Mouse (Mus musculus): ENCODE results near the gene Mef2a. TPM values are rescaled to one million over a fixed set of nuclear protein-coding genes. Genes with fewer than 3 reads are reported as not detected.
"Not testable (repeated sequence)": the region's sequence is repeated elsewhere in the genome, so short reads cannot be mapped to it uniquely, and the experiment has no call there.

Gene Mef2a
- polyA plus RNA-seq, 1 experiment = 22.2 TPM

DNA sequence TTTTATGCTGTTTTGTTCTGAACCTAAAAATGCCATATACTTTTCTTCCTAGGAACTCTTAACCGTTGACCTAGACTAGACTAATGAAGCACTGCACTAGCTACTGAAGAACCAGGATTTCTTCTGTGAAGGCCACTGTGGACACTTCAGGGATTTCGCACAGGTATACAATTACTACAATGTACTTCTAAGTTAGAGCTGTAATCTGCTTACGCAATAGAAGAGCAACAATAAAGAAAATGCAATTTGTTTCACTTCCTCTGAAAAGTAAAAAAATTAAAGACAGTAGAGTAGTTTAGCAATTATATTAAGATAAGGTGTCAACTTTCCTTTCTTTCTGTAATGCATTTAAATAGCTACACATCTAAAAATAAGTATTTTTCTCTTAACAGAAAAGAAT, 65.6 kb downstream of the Mef2a start:
- Histone ChIP-seq H3K4me1 (ENCODE audit: control insufficient read depth, insufficient read depth, low read length) (no peaks in the 10 kb centered on the region), H3K4me3 (ENCODE audit: insufficient read depth, low read depth, low read length) (no peak overlapping the region), H3K27ac (ENCODE audit: insufficient read depth, low read depth, low read length) (no peak overlapping the region), H3K27me3 (replicated peaks; ENCODE audit: control insufficient read depth, insufficient read depth, low read length) (no peaks in the 10 kb centered on the region), H3K36me3 (ENCODE audit: control insufficient read depth, insufficient read depth, low read length) (no peaks in the 10 kb centered on the region)
- 93% methylated on average over 3 of the region's 3 CpGs for WGBS
- TF ChIP-seq POLR2A (IDR thresholded peaks at IDR 0.05; ENCODE audit: low read depth, low read length) = no peak
- no peak for TF ChIP-seq CTCF (conservative IDR thresholded peaks at IDR 0.05; ENCODE audit: insufficient read depth, insufficient read length, low read depth, low read length)
- no peak for DNase-seq

DNA sequence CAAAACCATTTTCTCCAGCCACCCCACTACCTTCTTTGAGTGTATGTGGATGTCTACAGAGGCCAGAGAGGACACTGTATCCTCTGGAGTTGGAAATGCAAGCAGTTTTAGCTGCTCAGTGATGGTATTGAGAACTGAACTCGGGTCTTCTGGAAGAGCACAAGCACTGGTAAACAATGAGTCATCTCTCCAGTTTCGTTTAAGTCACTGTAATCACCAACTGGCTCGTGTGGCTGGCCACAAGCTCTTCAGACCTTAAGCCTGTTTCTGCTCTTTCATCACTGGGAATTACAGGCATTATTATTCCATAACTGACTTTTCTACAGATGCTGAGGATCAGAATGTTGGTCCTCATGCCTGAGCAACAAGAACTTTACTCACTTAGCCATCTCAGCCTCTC, 67.7 kb downstream of the Mef2a start:
- H3K27ac ChIP-seq (ENCODE audit: insufficient read depth, low read depth, low read length) = no peak overlapping the region
- no peak for DNase-seq
- no peaks in the 10 kb centered on the region for H3K27me3 ChIP-seq (replicated peaks; ENCODE audit: control insufficient read depth, insufficient read depth, low read length)
- no peaks in the 10 kb centered on the region for H3K4me1 ChIP-seq (ENCODE audit: control insufficient read depth, insufficient read depth, low read length)
- H3K36me3 ChIP-seq (ENCODE audit: control insufficient read depth, insufficient read depth, low read length) = no peaks in the 10 kb centered on the region
- WGBS = 82% methylated on average over 3 of the region's 3 CpGs
- TF ChIP-seq POLR2A (IDR thresholded peaks at IDR 0.05; ENCODE audit: low read depth, low read length) (no peak), CTCF (conservative IDR thresholded peaks at IDR 0.05; ENCODE audit: insufficient read depth, insufficient read length, low read depth, low read length) (no peak)
- no peak overlapping the region for H3K4me3 ChIP-seq (ENCODE audit: insufficient read depth, low read depth, low read length)

DNA sequence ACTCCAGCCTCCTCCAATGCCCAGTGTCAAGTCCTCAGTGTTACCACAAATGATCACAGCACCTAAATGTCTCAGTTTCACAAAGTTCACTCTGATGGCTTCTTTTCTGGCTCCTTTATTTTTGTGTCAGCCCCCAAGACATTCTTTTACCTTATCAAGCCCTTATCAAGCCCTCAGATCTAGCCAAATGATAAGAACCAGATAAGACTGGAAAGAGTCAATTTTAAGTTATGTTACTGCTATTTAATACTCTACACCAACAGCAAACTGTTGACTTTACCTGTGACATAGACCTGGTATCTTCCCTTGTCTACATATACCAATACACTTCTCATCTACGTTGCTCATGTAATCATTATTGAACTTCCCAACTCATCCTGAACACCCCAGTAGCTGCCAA, 76.2 kb downstream of the Mef2a start:
- no peak overlapping the region for H3K4me3 ChIP-seq (ENCODE audit: insufficient read depth, low read depth, low read length)
- H3K36me3 ChIP-seq (ENCODE audit: control insufficient read depth, insufficient read depth, low read length) = 0 out of 2 replicates have a peak, but pooled peaks cover 2% of the 10 kb centered on the region
- no peaks in the 10 kb centered on the region for H3K4me1 ChIP-seq (ENCODE audit: control insufficient read depth, insufficient read depth, low read length)
- TF ChIP-seq CTCF (conservative IDR thresholded peaks at IDR 0.05; ENCODE audit: insufficient read depth, insufficient read length, low read depth, low read length) = no peak
- TF ChIP-seq POLR2A (IDR thresholded peaks at IDR 0.05; ENCODE audit: low read depth, low read length) = no peak
- WGBS = 76% methylated on average over 1 of the region's 1 CpGs
- no peaks in the 10 kb centered on the region for H3K27me3 ChIP-seq (replicated peaks; ENCODE audit: control insufficient read depth, insufficient read depth, low read length)
- no peak for DNase-seq
- H3K27ac ChIP-seq (ENCODE audit: insufficient read depth, low read depth, low read length) = no peak overlapping the region

DNA sequence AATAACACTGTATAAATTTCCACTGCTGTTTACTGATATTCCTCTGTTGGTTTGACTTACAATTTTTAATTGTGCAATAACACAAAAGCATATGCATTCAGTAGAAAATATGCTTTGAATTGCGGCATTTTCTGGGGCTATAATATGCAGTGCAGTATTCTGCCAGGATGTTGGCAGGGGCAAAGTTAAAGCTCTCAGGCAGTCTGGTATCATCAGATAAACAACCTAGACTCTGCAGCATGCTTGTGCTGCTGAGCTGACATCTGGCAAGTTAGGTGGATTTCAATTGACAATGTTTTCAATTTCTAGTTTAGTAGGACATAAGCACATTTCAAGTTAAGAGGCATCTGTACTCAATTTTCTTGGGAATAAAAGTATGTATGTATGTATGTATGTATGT, 81.3 kb downstream of the Mef2a start:
- H3K4me1 ChIP-seq (ENCODE audit: control insufficient read depth, insufficient read depth, low read length) = no peaks in the 10 kb centered on the region
- H3K27me3 ChIP-seq (replicated peaks; ENCODE audit: control insufficient read depth, insufficient read depth, low read length) = no peaks in the 10 kb centered on the region
- no peak overlapping the region for H3K4me3 ChIP-seq (ENCODE audit: insufficient read depth, low read depth, low read length)
- TF ChIP-seq CTCF (conservative IDR thresholded peaks at IDR 0.05; ENCODE audit: insufficient read depth, insufficient read length, low read depth, low read length) (no peak), POLR2A (IDR thresholded peaks at IDR 0.05; ENCODE audit: low read depth, low read length) (no peak)
- H3K27ac ChIP-seq (ENCODE audit: insufficient read depth, low read depth, low read length) = no peak overlapping the region
- H3K36me3 ChIP-seq (ENCODE audit: control insufficient read depth, insufficient read depth, low read length) = 0 out of 2 replicates have a peak, but pooled peaks cover 2% of the 10 kb centered on the region
- WGBS = 87% methylated on average over 1 of the region's 1 CpGs
- no peak for DNase-seq

DNA sequence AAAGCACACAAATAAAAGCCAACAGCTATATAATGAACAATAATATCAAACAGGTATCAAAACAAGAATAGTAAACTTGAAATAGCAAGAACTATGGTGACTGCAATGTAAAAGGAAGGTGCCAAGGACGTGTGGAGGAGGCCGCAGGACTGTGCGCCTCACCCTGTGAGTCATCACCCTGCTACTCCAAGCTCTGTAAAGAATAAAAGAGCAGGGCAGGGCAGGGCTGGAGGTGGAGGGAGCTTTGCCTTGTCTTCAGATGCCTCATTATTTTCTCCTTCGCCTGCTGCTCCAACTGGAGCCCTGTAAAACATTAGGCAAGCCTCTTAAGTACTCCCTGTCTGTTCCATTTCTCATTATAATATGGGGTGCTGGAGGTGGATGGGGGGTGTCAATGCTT, 85.2 kb downstream of the Mef2a start:
- Histone ChIP-seq H3K27ac (ENCODE audit: insufficient read depth, low read depth, low read length) (no peak overlapping the region), H3K4me1 (ENCODE audit: control insufficient read depth, insufficient read depth, low read length) (no peaks in the 10 kb centered on the region), H3K36me3 (ENCODE audit: control insufficient read depth, insufficient read depth, low read length) (no peaks in the 10 kb centered on the region), H3K4me3 (ENCODE audit: insufficient read depth, low read depth, low read length) (no peak overlapping the region), H3K27me3 (replicated peaks; ENCODE audit: control insufficient read depth, insufficient read depth, low read length) (no peaks in the 10 kb centered on the region)
- no peak for TF ChIP-seq POLR2A (IDR thresholded peaks at IDR 0.05; ENCODE audit: low read depth, low read length)
- TF ChIP-seq CTCF (conservative IDR thresholded peaks at IDR 0.05; ENCODE audit: insufficient read depth, insufficient read length, low read depth, low read length) = no peak
- DNase-seq = no peak
- 88% methylated on average over 4 of the region's 4 CpGs for WGBS

DNA sequence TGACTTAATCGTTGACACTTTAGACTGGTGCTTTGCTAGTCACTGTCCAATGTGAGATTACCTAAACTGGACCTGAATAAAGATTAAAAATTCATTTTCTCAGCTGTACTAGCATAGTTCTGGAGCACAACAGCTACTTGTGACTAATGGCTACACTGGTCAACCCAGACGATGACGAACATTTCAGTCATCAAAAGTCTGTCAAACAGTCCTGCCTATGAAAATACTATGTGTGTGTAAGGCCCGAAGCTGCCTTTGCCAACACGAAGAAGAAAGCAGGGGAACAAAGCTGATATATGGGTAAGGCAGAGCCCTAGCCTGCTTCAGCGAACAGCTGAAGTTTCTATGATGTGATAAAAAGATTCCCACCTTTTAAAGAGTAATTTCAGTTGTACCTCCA, 89.1 kb downstream of the Mef2a start:
- TF ChIP-seq POLR2A (IDR thresholded peaks at IDR 0.05; ENCODE audit: low read depth, low read length) = no peak
- no peak for TF ChIP-seq CTCF (conservative IDR thresholded peaks at IDR 0.05; ENCODE audit: insufficient read depth, insufficient read length, low read depth, low read length)
- Histone ChIP-seq H3K27ac (ENCODE audit: insufficient read depth, low read depth, low read length) (no peak overlapping the region), H3K4me1 (ENCODE audit: control insufficient read depth, insufficient read depth, low read length) (no peaks in the 10 kb centered on the region), H3K27me3 (replicated peaks; ENCODE audit: control insufficient read depth, insufficient read depth, low read length) (no peaks in the 10 kb centered on the region), H3K36me3 (ENCODE audit: control insufficient read depth, insufficient read depth, low read length) (no peaks in the 10 kb centered on the region; the same call in 1 of the 2 replicates), H3K4me3 (ENCODE audit: insufficient read depth, low read depth, low read length) (no peak overlapping the region)
- WGBS = 91% methylated on average over 6 of the region's 6 CpGs
- no peak for DNase-seq

DNA sequence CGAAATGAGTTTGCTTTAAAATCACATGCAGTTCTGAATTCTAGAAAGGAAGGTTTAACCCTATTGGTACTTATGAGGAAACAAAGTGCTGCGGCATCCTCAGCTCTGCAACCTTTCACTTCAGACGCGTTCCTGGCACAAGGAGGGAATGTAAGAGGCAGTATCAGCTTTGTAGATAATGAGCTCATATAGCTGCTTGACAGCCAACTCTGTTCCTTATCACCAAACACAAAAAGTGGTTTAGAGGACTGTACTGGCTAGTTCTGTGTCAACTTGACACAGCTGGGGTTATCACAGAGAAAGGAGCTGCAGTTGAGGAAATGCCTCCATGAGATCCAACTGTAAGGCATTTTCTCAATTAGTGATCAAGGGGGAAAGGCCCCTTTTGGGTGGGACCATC, 102.2 kb downstream of the Mef2a start:
- H3K4me3 ChIP-seq (ENCODE audit: insufficient read depth, low read depth, low read length); H3K27ac ChIP-seq (ENCODE audit: insufficient read depth, low read depth, low read length); H3K4me1 ChIP-seq (ENCODE audit: control insufficient read depth, insufficient read depth, low read length); DNase-seq; H3K27me3 ChIP-seq (replicated peaks; ENCODE audit: control insufficient read depth, insufficient read depth, low read length); H3K36me3 ChIP-seq (ENCODE audit: control insufficient read depth, insufficient read depth, low read length): not testable (repeated sequence)
- 92% methylated on average over 4 of the region's 4 CpGs for WGBS
